Mouse (Mus musculus): ENCODE measurements around the gene St6galnac1. TPM values are rescaled to one million over a fixed set of nuclear protein-coding genes. Genes with fewer than 3 reads are reported as not detected.

The St6galnac1 gene
- polyA plus RNA-seq, 1 experiment from 2014 or later: not detected

DNA sequence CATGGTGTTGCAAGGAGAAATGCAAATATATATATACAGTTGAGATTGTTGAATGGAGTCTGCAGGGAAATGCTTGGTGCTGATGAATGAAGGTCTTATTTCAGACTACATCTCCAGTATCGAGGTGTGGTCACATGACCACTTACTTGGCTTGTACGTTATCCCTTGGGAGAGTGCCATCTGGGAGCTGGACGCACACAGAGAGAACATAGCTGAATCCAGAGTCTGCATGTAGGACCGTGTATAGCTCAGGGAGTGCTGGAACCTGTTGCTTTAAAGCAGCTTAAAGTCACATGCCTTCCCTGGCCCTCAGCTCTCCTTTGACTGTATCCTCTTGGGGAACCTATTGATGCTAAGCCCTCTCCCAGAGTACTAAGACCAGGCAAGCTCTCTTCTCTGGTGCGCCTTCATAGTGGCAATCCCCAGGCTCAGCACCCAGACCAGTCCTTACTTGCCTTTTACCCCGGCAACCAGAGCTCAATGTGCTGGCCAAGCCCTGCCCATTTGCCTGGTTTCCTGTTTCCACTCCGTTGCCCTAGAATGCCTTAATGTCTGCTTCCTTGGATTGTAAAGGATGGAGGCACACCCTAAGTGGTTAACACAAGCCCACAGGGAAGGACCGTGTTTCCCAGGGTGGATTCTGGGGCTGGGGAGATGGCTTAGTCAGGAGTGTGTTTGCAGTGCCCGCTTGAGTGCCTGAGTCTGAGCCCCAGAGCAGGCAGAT, 53.6 kb downstream of the St6galnac1 start:
- 56% methylated on average over 9 of the region's 9 CpGs for WGBS
- no peaks in the 10 kb centered on the region for H3K36me3 ChIP-seq (ENCODE audit: control insufficient read depth, insufficient read depth)

DNA sequence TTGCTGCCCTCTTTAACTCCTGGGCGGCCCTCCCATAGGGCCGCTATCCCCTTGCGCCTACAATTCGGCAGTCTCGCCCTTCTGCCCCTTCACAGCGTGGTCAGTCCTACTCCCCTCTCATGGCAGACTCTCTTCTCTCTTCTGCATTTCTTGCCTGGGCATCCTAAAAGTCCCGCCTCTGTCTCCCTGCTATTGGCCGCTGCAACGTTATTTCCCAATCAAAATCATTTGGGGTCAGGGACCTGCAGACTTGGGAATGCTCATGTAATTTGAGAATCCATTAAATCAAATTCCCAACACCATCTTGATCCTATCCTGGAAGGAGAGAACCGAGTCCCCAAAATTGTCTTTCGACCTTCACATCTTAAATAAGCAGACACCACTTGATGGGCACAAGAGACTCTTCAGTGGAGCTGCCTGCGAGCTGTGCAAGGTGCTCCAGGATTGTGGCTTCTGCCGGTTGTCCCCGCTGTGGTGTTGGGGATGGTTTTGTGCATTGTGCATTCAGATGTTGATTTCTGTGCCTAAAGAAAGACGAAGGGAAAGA, 54.9 kb downstream of the St6galnac1 start:
- WGBS: 91% methylated on average over 15 of the region's 15 CpGs
- no peak for ATAC-seq
- no peak overlapping the region for H3K4me2 ChIP-seq (ENCODE audit: low read length)
- H3K4me1 ChIP-seq (replicated peaks; ENCODE audit: control insufficient read depth, insufficient read depth, low read length): peaks cover 5% of the 10 kb centered on the region; the same call in 1 of the 2 replicates
- no peak overlapping the region for H3K4me3 ChIP-seq (replicated peaks; ENCODE audit: low read length)
- H3K27ac ChIP-seq (ENCODE audit: low read length): no peak overlapping the region
- H3K9ac ChIP-seq (replicated peaks; ENCODE audit: low read depth, low read length): no peak overlapping the region
- no peaks in the 10 kb centered on the region for H3K27me3 ChIP-seq (replicated peaks; ENCODE audit: control insufficient read depth, insufficient read depth, low read length)
- no peaks in the 10 kb centered on the region for H3K9me3 ChIP-seq (ENCODE audit: control insufficient read depth, low read length)
- H3K36me3 ChIP-seq (ENCODE audit: control insufficient read depth, insufficient read depth): no peaks in the 10 kb centered on the region

More for the DNA sequence above, 53.6 kb downstream of the St6galnac1 start:
- Histone ChIP-seq H3K27ac (ENCODE audit: low read length) (no peak overlapping the region), H3K4me2 (ENCODE audit: low read length) (no peak overlapping the region), H3K9me3 (ENCODE audit: control insufficient read depth, low read length) (no peaks in the 10 kb centered on the region), H3K9ac (replicated peaks; ENCODE audit: low read depth, low read length) (no peak overlapping the region), H3K4me1 (replicated peaks; ENCODE audit: control insufficient read depth, insufficient read depth, low read length) (peaks cover 5% of the 10 kb centered on the region; the same call in 1 of the 2 replicates), H3K4me3 (replicated peaks; ENCODE audit: low read length) (no peak overlapping the region), H3K27me3 (replicated peaks; ENCODE audit: control insufficient read depth, insufficient read depth, low read length) (no peaks in the 10 kb centered on the region)
- no peak for ATAC-seq

Other genes starting within 250 kb of the St6galnac1 start
- gene Sphk1, start 244.6 kb downstream of the St6galnac1 start, polyA plus RNA-seq (2015; fragmentation: Nextera tagmentation; extraction: Ambion mirVana): 2.9 and 3.3 TPM in 2 replicates
- gene Ube2o, start 194.1 kb downstream of the St6galnac1 start, polyA plus RNA-seq (2015; fragmentation: Nextera tagmentation; extraction: Ambion mirVana): 15.0 and 17.1 TPM in 2 replicates
- gene Aanat, start 189.1 kb downstream of the St6galnac1 start, polyA plus RNA-seq (2015; fragmentation: Nextera tagmentation; extraction: Ambion mirVana): 0.27 TPM in 1 of 2 replicates, not detected in the other
- gene Rhbdf2, start 148.5 kb downstream of the St6galnac1 start, polyA plus RNA-seq (2015; fragmentation: Nextera tagmentation; extraction: Ambion mirVana): 1.0 and 1.5 TPM in 2 replicates
- gene Prcd, start 122.0 kb downstream of the St6galnac1 start, polyA plus RNA-seq (2015; fragmentation: Nextera tagmentation; extraction: Ambion mirVana): 2.9 and 3.2 TPM in 2 replicates
- gene Cygb, start 121.2 kb downstream of the St6galnac1 start, polyA plus RNA-seq (2015; fragmentation: Nextera tagmentation; extraction: Ambion mirVana): 16.6 TPM in 2 replicates
- gene Mxra7, start 52.5 kb upstream of the St6galnac1 start, polyA plus RNA-seq (2015; fragmentation: Nextera tagmentation; extraction: Ambion mirVana): 6.3 and 7.8 TPM in 2 replicates
- 80.4 and 88.5 TPM in 2 replicates for gene Mettl23, start 67.8 kb upstream of the St6galnac1 start, polyA plus RNA-seq (2015; fragmentation: Nextera tagmentation; extraction: Ambion mirVana)
- gene Jmjd6, start 67.9 kb upstream of the St6galnac1 start, polyA plus RNA-seq (2015; fragmentation: Nextera tagmentation; extraction: Ambion mirVana): 71.2 and 72.5 TPM in 2 replicates
- gene Mfsd11, start 76.9 kb upstream of the St6galnac1 start, polyA plus RNA-seq (2015; fragmentation: Nextera tagmentation; extraction: Ambion mirVana): 46.3 and 55.8 TPM in 2 replicates
- gene Srsf2, start 77.6 kb upstream of the St6galnac1 start, polyA plus RNA-seq (2015; fragmentation: Nextera tagmentation; extraction: Ambion mirVana): 649 and 700 TPM in 2 replicates
- 30.0 and 33.0 TPM in 2 replicates for gene Mgat5b, start 143.4 kb upstream of the St6galnac1 start, polyA plus RNA-seq (2015; fragmentation: Nextera tagmentation; extraction: Ambion mirVana)

Measured in forebrain, embryonic 16.5 days (tissue).